Mouse (Mus musculus) lung, postnatal 0 days (tissue): Measurements from ENCODE around the gene Arfrp1.

Source experiments
- CTCF ChIP-seq: IDR thresholded peaks from 2 replicates; pipeline ENCODE4 v1.5.1; 2016; ENCODE audit warnings: antibody characterized with exemption, mild to moderate bottlenecking
- EP300 ChIP-seq: IDR thresholded peaks from 2 replicates; pipeline ENCODE4 v1.6.1; 2016; ENCODE audit warnings: antibody characterized with exemption, mild to moderate bottlenecking, control low read depth

DNA sequence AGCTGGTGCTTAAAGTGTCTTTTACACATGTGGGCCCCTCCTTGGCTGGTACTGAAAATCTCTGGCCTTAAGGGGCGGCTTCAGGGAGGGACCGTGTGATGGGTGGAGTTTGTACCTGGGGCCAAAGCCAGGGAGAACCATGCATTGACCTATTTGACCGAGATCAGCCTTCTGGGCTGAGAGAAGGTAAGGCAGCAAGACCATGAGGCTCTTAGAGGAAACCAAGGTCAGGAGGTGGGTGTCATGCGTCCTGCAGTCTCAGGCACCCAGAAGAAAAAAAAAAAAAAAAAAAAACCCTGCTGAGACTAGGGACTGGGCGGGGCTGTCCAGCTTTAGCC lies 52.2 kb downstream of the Arfrp1 start:
- no peak for TF ChIP-seq CTCF
- no peak for TF ChIP-seq EP300
